Mouse (Mus musculus) liver (tissue): ENCODE measurements around the gene Pecam1.
A peak's percentile ranks its signal among the peaks of the same experiment; 100 is the strongest.
"Not testable (repeated sequence)": the region's sequence is repeated elsewhere in the genome, so short reads cannot be mapped to it uniquely, and the experiment has no call there.

ENCODE experiments used
- DNase-seq: peaks from one replicate; pipeline ENCODE4 v3.0.0-alpha.2; 2020; ENCODE audit warnings: mixed read lengths

The Pecam1 gene

GRCm38 (mm10) chr11:106770195-106770974, 20.0 kb upstream of the Pecam1 start:
- DNase-seq, result peak; percentile 28

- DNase-seq, result no peak
Observed at GRCm38 (mm10) chr11:106767516-106767915, 17.1 kb upstream of the Pecam1 start.

GRCm38 (mm10) chr11:106766611-106767162, 16.3 kb upstream of the Pecam1 start:
- no peak for DNase-seq

GRCm38 (mm10) chr11:106762800-106763185, 12.4 kb upstream of the Pecam1 start:
- DNase-seq, result no peak

- peak; percentile 38 for DNase-seq
Observed at GRCm38 (mm10) chr11:106762139-106762799, 11.8 kb upstream of the Pecam1 start.

GRCm38 (mm10) chr11:106760511-106760910, 10.1 kb upstream of the Pecam1 start:
- DNase-seq, result no peak

GRCm38 (mm10) chr11:106759028-106759427, 8.6 kb upstream of the Pecam1 start:
- DNase-seq, result no peak

- DNase-seq, result no peak
Observed at GRCm38 (mm10) chr11:106755583-106755982, 5.2 kb upstream of the Pecam1 start.

GRCm38 (mm10) chr11:106753314-106753713, 2.9 kb upstream of the Pecam1 start:
- no peak for DNase-seq

GRCm38 (mm10) chr11:106752103-106752502, 1.7 kb upstream of the Pecam1 start:
- peak; percentile 37 for DNase-seq

- DNase-seq, result no peak
Observed at GRCm38 (mm10) chr11:106751039-106752018, 901 bp upstream of the Pecam1 start, which contains the start of gene Milr1. TSS of gene Milr1 (plus strand) at chr11:106751226.

GRCm38 (mm10) chr11:106749557-106750120, 789 bp downstream of the Pecam1 start:
- DNase-seq, result not testable (repeated sequence)

- no peak for DNase-seq
Observed at GRCm38 (mm10) chr11:106744949-106745348, 5.5 kb downstream of the Pecam1 start.

- DNase-seq, result no peak
Observed at GRCm38 (mm10) chr11:106742388-106742841, 8.0 kb downstream of the Pecam1 start.

- no peak for DNase-seq
Observed at GRCm38 (mm10) chr11:106741826-106742225, 8.6 kb downstream of the Pecam1 start.

- no peak for DNase-seq
Observed at GRCm38 (mm10) chr11:106741232-106741631, 9.2 kb downstream of the Pecam1 start.

GRCm38 (mm10) chr11:106740724-106741123, 9.7 kb downstream of the Pecam1 start:
- DNase-seq, result not testable (repeated sequence)

GRCm38 (mm10) chr11:106739116-106739515, 11.3 kb downstream of the Pecam1 start:
- no peak for DNase-seq

- DNase-seq, result no peak
Observed at GRCm38 (mm10) chr11:106737178-106737621, 13.2 kb downstream of the Pecam1 start.

- no peak for DNase-seq
Observed at GRCm38 (mm10) chr11:106736614-106737013, 13.8 kb downstream of the Pecam1 start.

GRCm38 (mm10) chr11:106730714-106731113, 19.7 kb downstream of the Pecam1 start:
- DNase-seq, result no peak

- DNase-seq, result no peak
Observed at GRCm38 (mm10) chr11:106729656-106730055, 20.8 kb downstream of the Pecam1 start.
